Mouse (Mus musculus) cerebellum, adult (tissue): ENCODE measurements around the gene Tmem217.

Experiments
- ATAC-seq: cut with Nextera tagmentation; 2 replicates; pipeline ENCODE4 v1.9.2; 2017; ENCODE audit warnings: mild to moderate bottlenecking, moderate library complexity, mixed read lengths; ENCODE audit not compliant: insufficient number of reproducible peaks, low FRiP score, low TSS enrichment

Tmem217 gene

DNA sequence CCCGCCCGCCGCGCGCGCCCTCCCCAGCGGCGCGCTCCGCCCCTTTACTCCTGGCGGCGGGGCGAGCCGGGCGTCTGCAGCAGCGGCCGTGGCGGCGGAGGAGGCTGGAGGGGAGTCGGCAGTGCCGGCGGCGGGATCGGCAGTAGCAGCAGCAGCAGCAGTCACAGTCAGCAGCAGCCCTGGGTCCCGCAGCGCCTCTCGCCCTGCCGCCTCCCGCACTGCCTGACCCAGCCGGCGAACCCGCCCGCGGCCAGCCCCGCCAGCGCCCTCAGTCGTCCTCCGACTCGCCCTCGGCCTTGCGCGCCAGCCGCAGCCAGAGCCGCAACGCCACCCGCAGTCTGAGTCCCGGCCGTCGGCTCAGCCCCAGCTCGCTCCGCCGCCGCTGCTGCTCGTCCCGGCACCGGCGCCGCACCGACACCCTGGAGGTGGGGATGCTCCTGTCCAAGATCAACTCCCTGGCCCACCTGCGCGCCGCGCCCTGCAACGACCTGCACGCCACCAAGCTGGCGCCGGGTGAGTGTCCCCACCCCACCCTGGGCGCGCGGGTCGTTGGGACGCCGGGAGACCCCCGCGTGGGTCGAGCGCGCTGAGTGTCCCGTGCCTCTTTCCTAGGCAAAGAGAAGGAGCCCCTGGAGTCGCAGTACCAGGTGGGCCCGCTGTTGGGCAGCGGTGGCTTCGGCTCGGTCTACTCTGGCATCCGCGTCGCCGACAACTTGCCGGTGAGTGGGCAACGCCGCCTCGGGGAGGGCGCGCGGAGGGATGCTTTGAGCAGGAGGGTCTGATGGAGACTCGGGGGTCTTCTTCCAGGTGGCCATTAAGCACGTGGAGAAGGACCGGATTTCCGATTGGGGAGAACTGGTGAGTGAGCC is 61.2 kb downstream of the Tmem217 start, which contains the start of gene Pim1:
Gene Pim1 (plus strand): TSS at position 41 of the 869 bp plus-strand sequence.
- ATAC-seq: peak; percentile 54

GRCm38 (mm10) chr17:29489971-29490712 is 62.0 kb downstream of the Tmem217 start:
- peak; percentile 89 for ATAC-seq

- ATAC-seq: no peak
Measured at GRCm38 (mm10) chr17:29488978-29489970, 62.9 kb downstream of the Tmem217 start.

DNA sequence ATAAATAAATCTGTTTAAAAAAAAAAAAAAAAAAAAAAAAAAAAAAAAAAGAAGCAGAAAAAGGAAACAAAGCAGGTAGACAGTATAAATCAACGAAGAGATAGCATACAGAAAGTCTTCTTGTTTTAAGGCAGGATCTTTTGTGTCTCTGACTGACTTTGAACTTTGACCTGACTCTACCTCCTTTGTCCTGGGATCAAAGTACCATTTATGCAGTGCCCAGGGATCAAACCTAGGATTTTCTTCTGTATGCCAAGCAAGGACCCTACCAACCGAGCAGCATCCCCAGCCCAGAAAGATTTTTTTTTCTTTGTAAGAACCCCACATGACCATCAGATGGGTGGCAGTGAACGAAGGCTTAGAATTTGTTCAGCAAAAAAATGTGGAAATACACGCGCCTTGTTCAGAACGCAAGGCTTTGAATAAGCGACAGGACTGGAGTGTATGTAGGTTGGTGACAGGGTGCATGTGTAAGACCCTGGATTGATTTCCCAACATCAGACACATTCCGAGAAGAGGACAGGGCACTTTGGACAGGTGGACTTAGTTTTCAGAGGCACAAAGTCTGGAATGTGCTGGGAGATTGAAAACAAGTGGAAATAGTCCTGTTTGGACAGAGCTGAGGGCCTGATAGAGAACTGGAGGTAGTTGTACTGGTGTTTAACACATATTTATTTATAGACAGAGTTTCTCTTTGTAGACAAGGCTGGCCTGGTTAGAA is 63.8 kb downstream of the Tmem217 start:
- no peak for ATAC-seq

DNA sequence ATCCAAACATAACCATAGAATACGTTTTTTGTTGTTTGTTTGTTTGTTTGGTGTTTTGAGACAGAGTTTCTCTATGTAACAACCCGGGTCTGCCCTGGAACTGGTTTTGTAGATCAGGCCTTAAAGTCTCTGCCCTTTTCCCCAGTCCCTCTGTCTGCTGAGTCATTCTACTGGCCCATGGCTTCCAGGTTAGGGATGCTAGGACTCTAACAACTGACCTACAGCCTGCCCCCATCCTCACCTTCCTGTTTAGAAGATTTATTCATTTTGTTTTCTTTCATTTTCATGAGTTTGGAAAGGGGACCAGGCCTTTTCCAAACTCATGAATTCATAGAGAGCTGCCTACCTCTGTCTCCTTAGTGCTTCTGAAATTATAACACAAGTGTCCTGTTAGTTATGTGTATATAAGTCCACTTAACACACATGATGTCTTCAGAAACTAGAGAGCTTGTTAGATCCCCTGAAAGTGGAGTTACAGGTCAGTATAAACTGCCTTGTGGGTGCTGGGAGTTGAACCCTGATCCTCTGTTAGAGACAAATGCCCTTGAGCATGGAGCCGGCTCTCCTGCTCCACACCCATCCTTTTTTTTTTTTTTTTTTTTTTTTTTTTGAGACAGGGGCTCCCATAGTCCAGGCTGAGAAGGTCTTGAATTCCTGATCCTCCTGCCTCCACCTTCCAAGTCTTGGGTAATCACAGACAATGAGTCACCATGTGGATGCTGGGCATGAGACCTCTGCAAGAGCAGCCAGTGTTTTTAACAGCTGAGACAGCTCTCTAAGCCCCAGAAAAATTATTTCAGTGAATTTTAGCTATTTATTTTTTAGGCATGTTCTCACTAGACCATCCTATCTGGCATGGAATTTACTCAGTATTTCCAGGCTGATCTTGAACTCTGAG is 66.6 kb downstream of the Tmem217 start:
- no peak for ATAC-seq

- ATAC-seq: no peak
Measured at GRCm38 (mm10) chr17:29484431-29484830, 67.8 kb downstream of the Tmem217 start.

GRCm38 (mm10) chr17:29483282-29483681 is 68.9 kb downstream of the Tmem217 start:
- no peak for ATAC-seq

GRCm38 (mm10) chr17:29482632-29483031 is 69.6 kb downstream of the Tmem217 start:
- ATAC-seq: no peak

DNA sequence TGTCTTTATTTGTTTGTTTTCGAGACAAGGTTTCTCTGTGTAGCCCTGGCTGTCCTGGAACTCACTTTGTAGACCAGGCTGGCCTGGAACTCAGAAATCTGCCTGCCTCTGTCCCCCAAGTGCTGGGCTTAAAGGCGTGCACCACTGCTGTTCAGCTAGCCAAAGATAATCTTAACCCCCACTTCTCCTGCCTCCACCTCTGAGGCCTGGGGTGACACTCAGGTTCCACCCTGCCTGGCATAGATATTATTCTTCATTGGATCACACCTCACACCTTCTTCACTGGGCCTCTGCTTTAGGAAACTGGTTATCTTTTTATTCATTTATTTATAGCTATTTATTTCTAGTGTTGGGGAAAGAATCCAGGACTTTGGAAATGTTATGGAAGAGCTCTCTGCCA is 71.9 kb downstream of the Tmem217 start:
- ATAC-seq: no peak

DNA sequence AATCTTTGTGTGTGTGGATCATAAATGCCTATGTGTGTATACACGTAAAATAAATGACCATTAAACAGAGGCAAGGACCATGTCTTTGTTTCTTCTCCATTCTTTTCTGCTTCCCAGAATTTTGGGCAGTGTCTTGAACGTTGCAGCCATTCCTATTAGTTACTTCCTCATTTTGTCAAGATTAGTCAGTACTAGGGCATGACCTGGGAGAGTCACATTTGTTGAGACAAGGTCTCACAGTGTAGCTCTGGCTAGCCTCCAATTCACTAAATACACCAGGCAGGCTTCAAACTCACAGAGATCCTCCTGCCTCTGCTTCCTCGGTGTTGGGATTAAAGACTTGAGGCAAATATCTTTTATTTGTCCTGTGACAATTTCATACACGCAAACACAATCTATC is 73.9 kb downstream of the Tmem217 start:
- no peak for ATAC-seq

GRCm38 (mm10) chr17:29477357-29477756 is 74.8 kb downstream of the Tmem217 start:
- no peak for ATAC-seq

DNA sequence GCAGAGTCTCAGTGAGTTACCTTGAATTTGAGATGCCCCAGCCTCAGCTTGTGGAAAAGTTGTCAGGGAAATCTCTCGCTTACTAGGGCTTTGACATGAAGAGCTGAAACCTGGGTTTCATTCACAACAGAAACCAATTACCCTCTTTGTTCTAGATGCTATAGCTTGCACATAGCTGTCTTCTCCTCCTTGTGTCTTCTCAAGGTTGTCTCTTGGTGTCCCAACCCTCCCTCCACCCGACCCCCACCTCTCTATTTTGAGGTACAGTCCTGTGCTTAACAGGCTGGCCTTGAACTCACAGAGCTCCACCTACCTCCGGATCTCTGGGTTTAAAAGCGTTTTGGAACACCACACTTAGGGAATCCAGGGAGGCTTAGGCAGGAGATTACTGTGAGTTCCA is 75.7 kb downstream of the Tmem217 start:
- no peak for ATAC-seq
